Mouse (Mus musculus) liver, embryonic 14.5 days (tissue): ENCODE data around the gene Vil1. TPM values are rescaled to one million over a fixed set of nuclear protein-coding genes. Genes with fewer than 3 reads are reported as not detected.
A peak's percentile ranks its signal among the peaks of the same experiment; 100 is the strongest.

Experiments
- ATAC-seq: fragments of 200-750 bp; cut with Nextera tagmentation; 2 replicates; pipeline ENCODE4 v1.8.0; 2017; ENCODE audit warnings: moderate number of reproducible peaks, mild to moderate bottlenecking, moderate library complexity; ENCODE audit not compliant: insufficient read depth
- DNase-seq, 3 experiments: peaks; one replicate each; pipeline ENCODE4 v3.0.0-alpha.2; 2012 to 2013; ENCODE audit warnings: low read depth in 3 of 3, low spot score in 3 of 3
- H3K27ac ChIP-seq: fragments of 300-500 bp; sonication (generic); 2 replicates; pipeline ENCODE4 v1.5.1; 2014; ENCODE audit warnings: moderate library complexity, mild to moderate bottlenecking, control low read depth, inconsistent platforms
- H3K27me3 ChIP-seq: fragments of 300-500 bp; sonication (generic); 2 replicates; pipeline ENCODE4 v1.6.1; 2014; ENCODE audit warnings: mild to moderate bottlenecking, low read length, moderate library complexity; ENCODE audit not compliant: control insufficient read depth, insufficient read depth
- H3K36me3 ChIP-seq: fragments of 300-500 bp; sonication (generic); replicated peaks from 2 replicates; pipeline ENCODE4 v1.6.1; 2014; ENCODE audit warnings: low read depth; ENCODE audit not compliant: control insufficient read depth, insufficient read depth
- H3K4me1 ChIP-seq, 2 experiments: fragments of 200-500 bp in 1 of 2; fragments of 300-500 bp in 1 of 2; sonication (generic) in 1 of 2; replicated peaks; 2 replicates each; pipeline ENCODE4 v1.6.1; 2012 to 2014; ENCODE audit warnings: antibody characterized with exemption in 1 of 2, inconsistent platforms in 1 of 2, low read length in 1 of 2; ENCODE audit not compliant: control insufficient read depth in 2 of 2, insufficient read depth in 2 of 2
- H3K4me2 ChIP-seq: fragments of 300-500 bp; sonication (generic); 2 replicates; pipeline ENCODE4 v1.6.1; 2014; ENCODE audit warnings: low read depth, mild to moderate bottlenecking, control low read depth, moderate library complexity
- H3K4me3 ChIP-seq, 2 experiments: fragments of 200-500 bp in 1 of 2; fragments of 300-500 bp in 1 of 2; sonication (generic) in 1 of 2; 2 replicates each; pipeline ENCODE4 v1.5.1; 2012 to 2014; ENCODE audit warnings: low read depth in 2 of 2, low read length in 2 of 2, mild to moderate bottlenecking in 2 of 2, control low read depth in 1 of 2, inconsistent platforms in 1 of 2, moderate library complexity in 1 of 2; ENCODE audit not compliant: insufficient read depth in 1 of 2
- H3K9ac ChIP-seq: fragments of 300-500 bp; sonication (generic); replicated peaks from 2 replicates; pipeline ENCODE4 v1.6.1; 2014; ENCODE audit warnings: mild to moderate bottlenecking, control low read depth, moderate library complexity
- H3K9me3 ChIP-seq: fragments of 300-500 bp; sonication (generic); 2 replicates; pipeline ENCODE4 v1.6.1; 2016; ENCODE audit warnings: low read length, mixed read lengths; ENCODE audit not compliant: control insufficient read depth
- CTCF ChIP-seq: IDR thresholded peaks from 2 replicates; pipeline ENCODE4 v1.5.1; 2016; ENCODE audit warnings: antibody characterized with exemption, low read depth, control low read depth
- EP300 ChIP-seq: IDR thresholded peaks from 2 replicates; pipeline ENCODE4 v1.6.1; 2016; ENCODE audit warnings: antibody characterized with exemption, low read depth
- WGBS: fragments of 180-500 bp; shearing (Covaris S2); extraction: QIAGEN DNeasy Blood & Tissue Kit; methylation state at CpG from one replicate; pipeline ENCODE4 v1.1.7; 2014; ENCODE audit not compliant: insufficient replicate concordance; 5-methylcytosine and 5-hydroxymethylcytosine counted together
- polyA plus RNA-seq, 2 experiments: library from polyadenylated mRNA; depleted of rRNA in 1 of 2; stranded (reverse) in 1 of 2; unstranded in 1 of 2; fragments of >200 nt; fragmentation: Nextera tagmentation in 1 of 2; extraction: Ambion mirVana in 1 of 2; gene quantifications; 2 replicates each; pipeline versions ENCODE4 v1.2.1 to v1.2.3; 2012 to 2014

Gene Vil1
- polyA plus RNA-seq (2012; rRNA removed): 0.39 and 0.62 TPM in 2 replicates
- 0.40 and 0.50 TPM in 2 replicates for polyA plus RNA-seq (2014; fragmentation: Nextera tagmentation; extraction: Ambion mirVana)

- Histone ChIP-seq H3K4me1 (peaks cover 0 to 4% of the 10 kb centered on the region in 2 experiments; a peak in 3 of 4 replicates), H3K4me3 (no peak within 1 kb of the TSS), H3K27me3 (no peaks in the 10 kb centered on the region), H3K9me3 (no peaks in the 10 kb centered on the region), H3K27ac (no peak within 1 kb of the TSS), H3K36me3 (no peaks in the 10 kb centered on the region), H3K4me2 (no peak within 1 kb of the TSS), H3K9ac (no peak within 1 kb of the TSS)
- ATAC-seq: no peak
- WGBS: 43% methylated on average over 15 of the region's 15 CpGs
- TF ChIP-seq EP300 (no peak), CTCF (no peak)
- no peak for DNase-seq
These were observed at the start of gene Vil1 for GRCm38 (mm10) chr1:74408589-74409504. Gene Vil1, plus strand, starts transcription at chr1:74409376.

DNA sequence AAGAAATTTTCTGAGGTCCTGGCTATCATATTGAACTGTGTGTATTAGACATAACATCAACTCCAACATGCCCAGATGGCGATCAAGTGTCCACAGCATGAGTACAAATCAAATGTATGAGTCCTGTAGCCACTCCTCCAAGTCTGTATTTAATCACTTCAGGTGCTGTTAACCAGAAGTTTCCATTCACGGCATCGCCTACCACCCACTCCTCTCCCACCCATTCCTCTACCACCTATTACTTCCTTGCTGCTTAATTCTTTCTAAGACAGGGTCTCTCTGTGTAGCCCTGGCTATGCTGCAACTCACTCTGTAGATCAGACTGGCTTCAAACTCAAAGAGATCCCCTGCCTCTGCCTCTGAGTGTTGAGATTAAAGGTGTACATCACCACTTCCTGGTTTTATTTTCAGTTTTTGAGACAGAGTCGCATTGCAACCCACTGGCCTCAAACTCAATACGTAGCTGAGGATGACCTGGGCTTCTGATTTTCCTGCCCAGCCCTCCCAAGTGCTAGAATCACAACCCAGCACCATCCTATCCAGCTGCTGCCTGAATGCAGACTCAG is 49.1 kb upstream of the Vil1 start:
- Histone ChIP-seq H3K4me2 (no peak overlapping the region), H3K9me3 (no peaks in the 10 kb centered on the region), H3K4me1 (no peaks in the 10 kb centered on the region; a peak in 2 of 4 replicates), H3K27ac (no peak overlapping the region), H3K36me3 (no peaks in the 10 kb centered on the region), H3K9ac (no peak overlapping the region), H3K27me3 (no peaks in the 10 kb centered on the region), H3K4me3 (no peak overlapping the region)
- WGBS: 62% methylated on average over 5 of the region's 5 CpGs
- ATAC-seq (no peak), DNase-seq (no peak)
- TF ChIP-seq EP300 (no peak), CTCF (no peak)

DNA sequence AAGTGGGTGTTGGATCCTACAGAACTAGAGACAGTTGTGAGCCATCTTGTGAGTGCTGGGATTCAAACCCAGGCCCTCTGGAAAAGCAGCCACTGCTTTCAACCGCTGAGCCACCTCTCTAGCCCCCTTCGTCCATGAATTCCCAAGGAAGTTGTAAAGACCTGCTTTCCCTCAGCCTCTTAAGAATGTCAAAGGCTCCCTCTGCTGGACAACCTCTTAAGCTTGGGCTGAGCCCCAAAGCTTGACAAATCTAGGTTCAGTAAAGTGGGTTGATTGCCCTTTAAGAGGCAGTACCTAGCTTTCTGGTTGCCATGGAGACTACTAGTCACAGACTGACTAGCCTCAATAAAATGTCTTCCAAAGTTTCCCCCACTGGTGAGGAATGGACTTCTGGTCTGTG is 47.4 kb upstream of the Vil1 start, which contains the start of gene Catip:
Gene Catip (plus strand): TSS at position 297 of the 400 bp plus-strand sequence.
- H3K4me1 ChIP-seq: no peaks in the 10 kb centered on the region; a peak in 2 of 4 replicates
- no peak within 1 kb of the TSS for H3K9ac ChIP-seq
- H3K9me3 ChIP-seq: no peaks in the 10 kb centered on the region
- no peak for ATAC-seq
- no peak within 1 kb of the TSS for H3K4me3 ChIP-seq
- H3K4me2 ChIP-seq: no peak within 1 kb of the TSS
- H3K36me3 ChIP-seq: no peaks in the 10 kb centered on the region
- peak; percentile 40 to 49 (median 47) for DNase-seq
- 0% methylated on average over 2 of the region's 2 CpGs for WGBS
- H3K27me3 ChIP-seq: no peaks in the 10 kb centered on the region
- peak; percentile 75 for TF ChIP-seq CTCF
- no peak for TF ChIP-seq EP300
- H3K27ac ChIP-seq: no peak within 1 kb of the TSS

DNA sequence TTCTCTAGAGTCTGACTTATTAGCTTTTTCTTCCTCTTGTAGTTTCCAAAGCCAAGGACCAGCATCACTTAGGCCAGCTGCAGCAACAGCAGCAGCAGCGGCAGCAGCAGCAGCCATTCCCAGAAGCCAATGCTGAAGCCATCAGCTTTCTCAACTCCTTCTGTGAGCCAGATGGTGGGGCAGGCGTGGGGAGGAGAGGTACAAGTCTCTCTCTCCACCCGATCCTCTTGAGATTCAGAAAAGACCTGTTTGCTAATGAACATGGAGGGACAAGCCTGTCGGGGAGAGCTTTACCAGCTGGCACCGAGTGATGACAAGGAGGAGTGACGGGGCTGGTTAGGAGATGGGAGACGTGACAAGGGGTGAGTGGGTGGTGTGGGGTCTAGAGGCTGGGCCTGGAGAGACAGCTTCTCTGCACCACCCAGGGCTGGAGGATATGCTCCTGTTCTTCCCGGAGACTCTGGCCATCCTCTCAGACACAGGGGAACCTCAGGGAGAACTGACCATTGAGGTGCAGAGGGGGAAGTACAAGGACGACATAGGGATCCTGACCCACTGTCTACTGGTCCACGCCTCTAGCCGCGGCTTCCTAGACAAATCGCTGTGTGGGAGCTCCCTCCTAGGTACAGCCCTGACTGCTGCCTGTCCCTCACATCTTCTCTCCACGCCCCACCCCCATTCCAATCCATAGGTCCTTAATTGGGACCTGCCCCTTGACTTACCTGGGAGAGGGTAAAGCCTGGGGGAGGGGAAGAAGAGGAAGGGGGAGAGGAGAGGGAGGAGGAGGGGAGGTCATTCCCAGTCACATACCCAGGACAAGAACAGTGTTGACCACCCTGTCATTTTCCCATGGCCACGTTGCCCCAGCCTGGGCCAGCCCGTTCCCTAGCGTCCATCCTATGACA is 46.6 kb upstream of the Vil1 start:
- H3K9ac ChIP-seq: no peak overlapping the region
- TF ChIP-seq CTCF: no peak
- TF ChIP-seq EP300: no peak
- no peak overlapping the region for H3K4me3 ChIP-seq
- H3K4me1 ChIP-seq: peaks cover 0 to 2% of the 10 kb centered on the region in 2 experiments; a peak in 2 of 4 replicates
- H3K27ac ChIP-seq: no peak overlapping the region
- H3K36me3 ChIP-seq: no peaks in the 10 kb centered on the region
- no peaks in the 10 kb centered on the region for H3K27me3 ChIP-seq
- H3K9me3 ChIP-seq: no peaks in the 10 kb centered on the region
- ATAC-seq: no peak
- WGBS: 56% methylated on average over 17 of the region's 17 CpGs
- no peak overlapping the region for H3K4me2 ChIP-seq
- DNase-seq: no peak
